Mouse (Mus musculus) spleen, adult 2 months (tissue): ENCODE data around the gene Tmem132d. TPM values are rescaled to one million over a fixed set of nuclear protein-coding genes. Genes with fewer than 3 reads are reported as not detected.

Source experiments
- DNase-seq, 2 experiments: peaks; one replicate each; pipeline versions ENCODE4 v3.0.0 to v3.0.0-alpha.2; 2012 to 2021; ENCODE audit warnings: low spot score in 2 of 2, low read depth in 1 of 2
- H3K27ac ChIP-seq: fragments of 200-500 bp; 2 replicates; pipeline ENCODE4 v1.5.1; 2012; ENCODE audit warnings: low read length, inconsistent platforms; ENCODE audit not compliant: insufficient read depth
- H3K27me3 ChIP-seq: fragments of 200-500 bp; 2 replicates; pipeline ENCODE4 v1.6.1; 2012; ENCODE audit warnings: mild to moderate bottlenecking, moderate library complexity, low read length, inconsistent platforms; ENCODE audit not compliant: control insufficient read depth, insufficient read depth
- H3K36me3 ChIP-seq: fragments of 200-500 bp; 2 replicates; pipeline ENCODE4 v1.6.1; 2012; ENCODE audit warnings: mild to moderate bottlenecking, low read length, inconsistent platforms; ENCODE audit not compliant: control insufficient read depth, insufficient read depth
- H3K4me1 ChIP-seq: fragments of 200-500 bp; 2 replicates; pipeline ENCODE4 v1.6.1; 2011; ENCODE audit warnings: inconsistent platforms; ENCODE audit not compliant: control insufficient read depth, insufficient read depth, insufficient read length
- H3K4me3 ChIP-seq: fragments of 200-500 bp; 2 replicates; pipeline ENCODE4 v1.5.1; 2011; ENCODE audit warnings: mild to moderate bottlenecking, inconsistent platforms; ENCODE audit not compliant: insufficient read depth, insufficient read length; ENCODE audit errors: extremely low read depth
- CTCF ChIP-seq: fragments of 200-500 bp; IDR thresholded peaks from 2 replicates; pipeline ENCODE4 v1.5.1; 2011; ENCODE audit warnings: mild to moderate bottlenecking, inconsistent platforms; ENCODE audit not compliant: insufficient read depth, insufficient read length, insufficient replicate concordance; ENCODE audit errors: extremely low read depth
- POLR2A ChIP-seq: fragments of 200-500 bp; IDR thresholded peaks from 2 replicates; pipeline ENCODE4 v1.6.1; 2011; ENCODE audit warnings: low read depth, low read length, inconsistent platforms
- WGBS: fragments of 180-500 bp; shearing (Covaris S2); methylation state at CpG from one replicate; pipeline ENCODE4 v1.1.7; 2018; 5-methylcytosine and 5-hydroxymethylcytosine counted together
- polyA plus RNA-seq: library from polyadenylated mRNA; depleted of rRNA; stranded (reverse); fragments of >200 nt; gene quantifications from 2 replicates; pipeline ENCODE4 v1.2.3, GENCODE M21; 2012

The Tmem132d gene
- polyA plus RNA-seq, 1 experiment: not detected

DNA sequence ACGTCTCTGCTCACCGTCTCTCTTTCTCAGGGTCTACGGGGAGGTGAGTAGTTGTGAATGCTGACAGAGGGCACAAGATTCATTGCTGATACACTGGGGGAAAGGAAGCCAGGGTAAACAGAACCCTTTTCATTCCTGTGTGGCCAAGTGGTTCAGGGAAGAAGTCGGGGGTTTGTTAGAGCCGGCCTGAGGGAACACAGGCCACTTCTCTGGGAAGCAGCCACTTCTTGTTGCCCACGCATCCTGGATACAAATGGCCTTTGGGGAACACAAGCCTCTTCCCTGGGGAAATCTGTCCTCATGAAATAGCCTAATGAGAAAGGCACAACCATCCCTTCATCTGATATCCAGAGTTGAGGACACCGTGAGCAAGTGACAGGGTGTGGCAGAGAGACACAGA lies 96.0 kb downstream of the Tmem132d start:
- no peak for TF ChIP-seq POLR2A
- no peak for TF ChIP-seq CTCF
- Histone ChIP-seq H3K36me3 (no peaks in the 10 kb centered on the region), H3K4me1 (no peaks in the 10 kb centered on the region), H3K4me3 (no peak overlapping the region), H3K27ac (no peak overlapping the region), H3K27me3 (no peaks in the 10 kb centered on the region)
- DNase-seq: no peak
- 79% methylated on average over 7 of the region's 7 CpGs for WGBS

- no peak overlapping the region for H3K27ac ChIP-seq
- H3K36me3 ChIP-seq: no peaks in the 10 kb centered on the region
- H3K4me1 ChIP-seq: no peaks in the 10 kb centered on the region
- DNase-seq: no peak
- no peaks in the 10 kb centered on the region for H3K27me3 ChIP-seq
- TF ChIP-seq CTCF (no peak), POLR2A (no peak)
- WGBS: 79% methylated on average over 7 of the region's 7 CpGs
- H3K4me3 ChIP-seq: no peak overlapping the region
Observed at GRCm38 (mm10) chr5:128332766-128333165, 100.1 kb downstream of the Tmem132d start.

DNA sequence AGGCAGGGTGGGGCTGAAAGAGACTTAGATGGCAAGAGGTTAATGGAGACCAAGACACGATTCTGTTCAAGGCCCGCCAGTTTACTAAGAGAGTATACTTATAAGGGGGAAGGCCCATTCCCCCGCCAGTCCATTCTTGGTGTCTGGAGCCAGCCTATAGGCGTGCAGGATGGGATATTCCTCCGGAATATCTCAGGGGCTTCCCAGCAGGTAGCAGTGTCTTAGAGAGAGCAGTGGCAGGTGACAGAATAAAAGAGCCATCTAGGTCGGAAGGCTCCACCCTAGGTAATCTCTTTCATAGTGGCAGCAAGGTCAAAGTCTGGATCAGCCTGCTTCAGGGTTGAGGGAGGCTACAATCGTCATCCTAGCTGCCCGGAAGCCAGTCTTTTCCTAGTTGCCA lies 102.5 kb downstream of the Tmem132d start:
- no peak for DNase-seq
- no peaks in the 10 kb centered on the region for H3K27me3 ChIP-seq
- TF ChIP-seq CTCF (no peak), POLR2A (no peak)
- H3K36me3 ChIP-seq: no peaks in the 10 kb centered on the region
- no peak overlapping the region for H3K27ac ChIP-seq
- no peaks in the 10 kb centered on the region for H3K4me1 ChIP-seq
- WGBS: 87% methylated on average over 8 of the region's 8 CpGs
- no peak overlapping the region for H3K4me3 ChIP-seq

DNA sequence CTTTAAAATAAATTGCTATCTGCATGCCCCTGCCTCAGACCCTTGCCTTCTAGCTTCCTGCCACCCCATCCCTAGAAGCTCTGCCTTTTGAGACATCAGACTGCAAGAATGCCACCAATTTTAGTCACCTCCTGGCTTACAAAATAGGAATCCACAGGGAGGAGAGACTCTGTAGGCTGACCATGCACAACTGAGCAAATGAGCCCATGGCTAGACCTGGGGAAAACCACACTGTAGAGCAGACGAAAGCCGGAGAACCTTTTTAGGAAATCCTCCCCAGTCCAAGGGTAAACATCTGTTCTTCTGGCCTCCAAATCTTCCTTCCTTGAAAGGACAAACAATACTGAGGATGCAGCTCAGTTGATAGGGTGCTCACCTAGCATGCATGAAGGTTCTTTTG lies 130.5 kb downstream of the Tmem132d start:
- TF ChIP-seq POLR2A: no peak
- TF ChIP-seq CTCF: no peak
- no peak overlapping the region for H3K27ac ChIP-seq
- H3K4me1 ChIP-seq: no peaks in the 10 kb centered on the region
- no peaks in the 10 kb centered on the region for H3K36me3 ChIP-seq
- DNase-seq: no peak
- 66% methylated on average over 2 of the region's 2 CpGs for WGBS
- H3K4me3 ChIP-seq: no peak overlapping the region
- no peaks in the 10 kb centered on the region for H3K27me3 ChIP-seq

DNA sequence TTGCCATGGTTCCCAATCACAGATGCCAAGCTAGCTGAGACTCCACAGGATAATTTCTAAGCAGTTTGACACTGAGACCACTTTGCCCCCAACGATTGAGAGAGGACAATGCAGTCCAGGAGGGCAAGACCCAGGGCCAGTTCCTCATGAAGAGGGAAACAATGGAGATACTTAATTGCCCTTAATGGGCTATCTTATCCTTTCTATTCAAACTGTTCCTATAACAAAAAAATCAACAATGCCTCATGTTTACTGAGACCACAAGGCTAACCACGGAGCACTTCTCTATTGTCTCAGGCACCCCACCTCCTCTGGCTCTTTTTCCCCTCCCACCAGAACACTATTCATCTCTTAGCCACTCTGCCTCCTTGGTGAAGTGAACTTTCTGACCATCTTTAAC lies 141.7 kb downstream of the Tmem132d start:
- TF ChIP-seq CTCF: no peak
- no peak for TF ChIP-seq POLR2A
- WGBS: 19% methylated on average over 2 of the region's 2 CpGs
- no peaks in the 10 kb centered on the region for H3K4me1 ChIP-seq

GRCm38 (mm10) chr5:128273255-128273654 lies 159.6 kb downstream of the Tmem132d start:
- Histone ChIP-seq H3K4me1 (no peaks in the 10 kb centered on the region), H3K36me3 (no peaks in the 10 kb centered on the region), H3K27me3 (no peaks in the 10 kb centered on the region), H3K4me3 (no peak overlapping the region), H3K27ac (no peak overlapping the region)
- WGBS: 69% methylated on average over 6 of the region's 6 CpGs
- DNase-seq: no peak
- TF ChIP-seq POLR2A: no peak

More for the DNA sequence above, 141.7 kb downstream of the Tmem132d start:
- no peak overlapping the region for H3K27ac ChIP-seq
- no peaks in the 10 kb centered on the region for H3K27me3 ChIP-seq
- no peak overlapping the region for H3K4me3 ChIP-seq
- DNase-seq: no peak
- H3K36me3 ChIP-seq: no peaks in the 10 kb centered on the region

DNA sequence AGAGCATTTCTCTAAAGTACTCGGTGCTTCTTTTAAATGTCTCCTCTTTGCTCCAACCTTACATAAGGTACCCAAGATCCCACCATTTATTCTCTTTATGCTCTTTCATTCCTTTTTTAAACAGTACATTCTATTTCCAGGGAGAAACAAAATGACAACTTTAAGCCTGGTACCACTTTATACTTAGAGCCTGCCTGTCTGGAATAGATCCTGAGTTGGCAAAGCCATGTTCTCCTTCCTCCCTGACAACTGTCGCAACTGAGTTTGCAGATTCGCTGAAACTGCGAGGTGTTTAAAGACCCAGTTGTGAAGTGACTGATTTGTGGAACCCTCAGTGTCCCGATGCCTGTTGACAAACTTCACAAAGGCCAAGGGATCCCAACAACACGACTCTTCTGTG lies 165.5 kb downstream of the Tmem132d start:
- Histone ChIP-seq H3K27me3 (no peaks in the 10 kb centered on the region), H3K4me3 (no peak overlapping the region), H3K36me3 (no peaks in the 10 kb centered on the region), H3K27ac (no peak overlapping the region), H3K4me1 (no peaks in the 10 kb centered on the region)
- WGBS: 91% methylated on average over 6 of the region's 6 CpGs
- DNase-seq: no peak
- TF ChIP-seq POLR2A: no peak

DNA sequence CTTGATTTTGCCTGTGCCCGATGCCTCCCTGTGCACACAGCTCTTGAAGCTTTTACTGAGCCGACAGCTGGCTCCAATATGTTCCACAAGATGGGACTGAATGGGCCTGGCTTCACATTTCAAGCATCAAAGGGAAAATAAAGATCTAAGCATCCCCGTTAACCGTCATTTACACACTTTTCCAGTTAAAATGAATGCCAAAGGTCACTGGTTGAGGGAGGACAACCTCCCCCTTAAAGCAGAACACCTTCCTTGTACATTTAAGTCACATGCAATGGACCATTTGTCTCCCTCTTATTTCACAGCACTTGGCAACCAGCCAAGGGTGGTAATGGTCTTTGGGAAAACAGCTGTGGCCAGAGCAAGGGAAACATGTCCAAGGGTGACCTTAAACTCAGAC lies 188.7 kb downstream of the Tmem132d start:
- Histone ChIP-seq H3K36me3 (no peaks in the 10 kb centered on the region), H3K4me1 (no peaks in the 10 kb centered on the region), H3K27ac (no peak overlapping the region), H3K4me3 (no peak overlapping the region), H3K27me3 (no peaks in the 10 kb centered on the region)
- TF ChIP-seq POLR2A (no peak), CTCF (no peak)
- 81% methylated on average over 4 of the region's 4 CpGs for WGBS
- DNase-seq: no peak
